Mouse (Mus musculus) lung, adult 2 months (tissue): ENCODE results near the gene Atp9a.

Source experiments
- CTCF ChIP-seq: fragments of 200-500 bp; IDR thresholded peaks from 2 replicates; pipeline ENCODE4 v1.5.1; 2011; ENCODE audit warnings: mild to moderate bottlenecking, low read length, control low read depth; ENCODE audit not compliant: insufficient read depth
- POLR2A ChIP-seq: fragments of 200-500 bp; IDR thresholded peaks from 2 replicates; pipeline ENCODE4 v1.6.1; 2011; ENCODE audit warnings: low read depth, mild to moderate bottlenecking, control low read depth, low read length, borderline replicate concordance; ENCODE audit errors: extremely low read depth

- TF ChIP-seq POLR2A (no peak), CTCF (no peak)
Measured at GRCm38 (mm10) chr2:168665680-168666079, 76.5 kb downstream of the Atp9a start.
